Mouse (Mus musculus) layer of hippocampus, postnatal 36 days (tissue): Measurements from ENCODE around the gene Adamts17. TPM values are rescaled to one million over a fixed set of nuclear protein-coding genes. Genes with fewer than 3 reads are reported as not detected.
A peak's percentile ranks its signal among the peaks of the same experiment; 100 is the strongest.

ENCODE experiments used
- DNase-seq, 2 experiments: peaks; one replicate each; pipeline ENCODE4 v3.0.0; 2022
- total RNA-seq, 2 experiments: library from RNA; stranded (reverse); gene quantifications; 2 replicates each; pipeline ENCODE4 v1.2.3; 2021

The Adamts17 gene
- total RNA-seq, 2 experiments from 2014 or later: 24.9 to 30.4 TPM

DNA sequence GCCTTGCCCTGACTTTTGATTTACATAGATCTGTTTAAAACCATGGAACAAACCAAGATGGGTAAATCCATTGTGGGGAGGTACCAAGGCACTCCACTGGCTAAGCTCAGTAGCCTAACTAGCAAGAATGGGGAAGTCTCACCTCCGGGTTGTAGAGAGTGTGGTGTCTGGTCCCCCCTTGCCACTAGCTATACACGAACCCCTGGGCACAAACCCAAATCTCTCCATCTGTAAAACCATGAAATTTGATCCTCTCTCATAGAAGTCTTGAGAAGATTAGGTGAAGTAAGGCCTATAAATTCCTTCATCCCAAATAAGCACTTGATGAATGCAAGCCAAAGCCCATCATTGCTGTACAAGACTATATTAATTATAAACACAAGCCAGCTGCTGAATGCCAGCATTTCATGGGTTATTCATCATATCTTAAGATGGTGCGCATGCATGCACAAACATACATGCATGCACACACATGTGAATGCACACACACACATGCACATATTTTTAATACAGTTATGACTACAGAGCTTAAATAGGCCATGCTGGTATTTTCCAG is 262.0 kb downstream of the Adamts17 start:
- DNase-seq: no peak

DNA sequence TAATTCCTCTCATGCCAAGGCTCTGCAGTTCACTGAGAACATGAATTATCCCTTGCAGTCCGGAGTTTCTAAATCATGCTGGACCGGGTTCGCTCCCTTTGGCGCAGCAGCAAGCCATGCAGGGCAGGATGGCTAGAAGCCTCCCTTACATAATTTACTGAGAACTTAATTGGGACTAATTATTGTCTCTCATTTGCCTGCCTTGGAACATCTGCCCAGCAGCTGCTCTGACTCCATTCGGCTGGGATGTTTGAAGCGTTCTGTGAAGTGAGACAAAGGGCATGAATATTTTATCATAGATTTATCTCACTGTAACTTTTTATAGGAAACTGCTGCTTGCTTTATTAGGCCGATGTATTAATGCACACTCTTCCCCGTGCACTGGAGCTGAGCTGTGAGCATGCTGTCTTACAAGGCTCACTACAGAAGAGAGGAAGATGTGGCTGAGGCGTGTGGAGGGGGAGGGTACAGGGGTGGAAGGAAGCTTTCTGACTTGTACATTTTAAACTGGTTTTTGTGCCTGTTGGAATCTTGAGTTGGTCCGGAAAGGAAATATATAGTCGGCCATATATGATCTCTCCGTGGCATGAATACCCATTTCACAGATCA is 271.1 kb downstream of the Adamts17 start:
- DNase-seq: no peak

DNA sequence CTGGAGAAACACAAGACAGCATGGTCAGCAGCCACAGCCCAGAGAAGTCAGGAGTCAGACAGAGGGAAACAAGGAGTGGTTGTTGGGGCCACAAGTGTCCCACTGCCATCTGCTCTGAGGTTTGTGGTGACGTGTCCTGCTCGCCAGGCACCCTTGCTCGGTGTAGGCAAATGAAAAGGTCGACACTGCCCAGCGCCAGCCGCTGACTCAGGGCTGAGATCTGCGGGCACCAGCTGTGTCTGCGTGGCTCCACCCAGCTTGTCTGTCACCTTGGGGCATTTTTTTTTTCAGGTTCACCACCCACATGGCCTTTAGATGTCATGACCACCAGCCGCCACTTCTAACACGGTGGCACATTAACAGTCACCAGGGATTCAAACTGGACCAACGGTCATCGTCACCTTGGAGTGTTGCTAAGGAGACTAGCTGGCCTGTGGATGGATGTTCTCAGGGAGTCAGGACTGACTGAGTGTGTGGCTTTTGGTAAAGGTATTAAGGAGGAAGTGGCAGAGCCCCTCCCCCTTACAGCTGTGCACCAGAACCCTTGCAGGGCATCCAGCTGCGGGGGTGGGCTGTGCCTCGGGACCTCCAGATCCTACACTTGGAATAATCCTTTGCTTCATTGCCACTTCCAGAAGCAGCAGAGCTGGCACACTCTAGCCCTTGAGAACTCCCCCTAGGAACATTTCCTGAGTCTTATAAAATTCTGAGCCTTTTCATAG is 273.1 kb downstream of the Adamts17 start:
- DNase-seq: no peak

DNA sequence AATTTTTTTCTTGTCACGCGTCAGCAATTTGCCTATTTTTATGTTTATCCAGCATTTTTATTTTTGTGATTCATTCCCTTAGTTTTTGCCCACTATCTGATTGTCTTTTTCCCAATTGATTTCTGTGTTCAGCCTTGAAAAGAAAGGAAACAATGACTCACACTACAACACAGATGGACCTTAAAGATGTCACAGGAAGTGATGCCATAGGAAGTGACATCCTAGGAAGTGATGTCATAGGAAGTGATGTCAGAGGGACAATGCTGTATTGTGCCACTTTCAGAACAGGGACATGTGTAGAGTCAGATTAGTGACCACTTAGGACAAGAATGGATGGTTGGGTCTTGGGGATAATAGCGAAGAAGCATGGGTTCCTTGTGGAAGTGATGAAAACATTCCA is 274.5 kb downstream of the Adamts17 start:
- no peak for DNase-seq

DNA sequence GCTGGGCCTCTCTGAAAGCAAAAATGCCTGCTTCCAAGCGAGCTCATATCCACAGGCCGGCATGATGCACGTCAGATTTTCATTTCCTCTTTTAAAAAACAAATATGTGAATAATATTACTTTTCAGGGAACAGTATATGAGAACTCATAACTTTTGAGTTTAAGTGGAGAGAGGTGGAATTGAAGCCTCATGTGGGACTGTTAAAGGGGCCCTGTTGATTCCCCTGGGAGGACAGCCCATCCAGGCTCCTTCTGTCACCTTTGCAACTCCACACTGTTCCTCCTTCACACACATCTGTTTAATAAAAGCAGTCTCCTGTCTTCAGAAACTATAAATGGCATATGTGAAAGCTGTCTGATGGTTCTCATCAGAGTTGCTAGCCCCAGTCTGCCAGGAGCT is 275.5 kb downstream of the Adamts17 start:
- no peak for DNase-seq

DNA sequence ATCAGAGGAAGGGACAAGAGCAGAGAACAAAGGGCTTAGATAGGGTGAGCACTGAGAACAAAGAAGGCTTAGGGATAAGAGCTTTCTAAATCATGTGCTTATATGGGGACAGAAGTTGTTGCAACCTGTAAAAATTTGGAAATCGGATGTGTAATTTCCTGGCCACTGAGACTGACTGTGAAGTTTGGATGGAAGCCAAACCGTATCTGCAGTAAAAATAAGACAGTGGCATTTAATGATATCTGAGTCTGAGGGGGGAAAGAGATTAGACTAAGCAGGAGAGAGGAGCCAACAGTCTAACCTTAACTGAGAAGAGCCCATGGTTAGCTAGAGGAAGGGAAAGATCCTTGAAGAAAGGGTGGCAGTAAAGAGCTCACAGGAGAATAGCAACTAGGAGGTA is 295.6 kb downstream of the Adamts17 start:
- DNase-seq: no peak

DNA sequence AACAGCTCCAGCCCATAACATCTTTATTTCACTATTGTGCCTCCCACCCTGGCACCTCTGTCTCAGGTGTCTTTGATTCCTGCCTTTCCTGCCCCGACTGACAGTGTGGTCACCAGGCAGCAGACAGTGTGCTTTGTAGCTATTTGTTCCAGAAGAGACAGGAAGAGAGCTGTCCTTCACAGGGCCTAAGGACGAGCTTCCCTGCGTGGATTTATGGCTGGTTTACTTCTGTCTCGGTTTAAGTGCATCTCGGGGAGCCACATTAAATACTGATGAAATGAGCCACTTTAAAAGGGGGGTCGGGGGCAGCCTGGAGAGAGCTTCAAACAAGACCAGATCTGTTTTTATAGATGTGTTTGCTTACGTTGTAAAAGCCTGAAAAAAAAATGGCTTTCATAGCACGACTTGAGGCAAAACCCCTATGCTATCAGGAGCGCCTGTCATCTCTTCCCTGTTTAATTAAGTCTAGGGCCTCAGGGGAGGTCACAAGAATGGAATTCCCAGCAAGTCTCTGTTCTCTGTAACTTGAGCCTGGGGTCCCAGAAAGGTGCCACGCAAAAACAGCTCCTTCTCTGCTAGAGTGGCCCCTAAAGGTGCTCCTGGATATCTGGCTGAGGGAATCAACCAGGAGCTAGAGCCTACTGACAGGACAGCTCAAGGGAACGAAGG is 302.9 kb downstream of the Adamts17 start:
- DNase-seq: no peak

DNA sequence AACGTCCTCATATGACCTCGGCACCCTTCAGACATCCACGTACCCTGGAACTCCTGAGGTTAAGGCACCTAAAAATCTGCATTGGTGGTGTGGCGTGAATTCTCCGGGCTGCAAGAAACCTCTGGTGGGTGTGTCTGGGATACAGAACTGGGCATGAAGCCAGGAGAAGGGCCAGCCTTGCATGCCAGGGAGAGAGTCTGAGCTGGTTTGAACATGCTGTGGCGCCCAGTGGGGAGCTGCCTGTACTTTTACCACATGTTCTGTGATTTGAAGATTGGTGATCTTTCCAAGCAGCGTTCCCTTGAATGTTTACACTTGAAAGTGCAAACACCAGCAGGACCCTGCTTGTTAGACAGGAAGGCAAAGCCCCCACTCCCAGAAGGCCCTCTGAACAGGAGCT is 306.2 kb downstream of the Adamts17 start:
- DNase-seq: no peak

DNA sequence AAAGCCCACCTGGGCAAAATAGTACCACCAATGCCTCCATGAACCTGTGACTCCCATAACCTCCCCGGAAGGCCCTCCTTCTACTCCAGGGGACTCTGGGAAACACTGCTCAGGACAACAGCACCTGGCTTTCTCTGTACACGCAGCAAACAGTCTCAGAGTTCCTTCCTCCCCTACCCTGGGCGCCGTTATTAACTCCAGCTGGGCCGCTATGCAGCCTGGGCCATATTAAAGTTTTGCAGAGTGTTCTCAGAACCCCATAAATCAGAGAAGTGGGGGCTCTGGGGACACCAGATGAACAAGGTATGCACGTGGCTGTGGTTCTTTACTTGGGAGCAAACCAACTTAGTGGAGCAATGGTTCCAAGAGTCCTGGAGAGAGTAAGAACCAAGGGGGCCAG is 306.6 kb downstream of the Adamts17 start:
- DNase-seq: no peak

DNA sequence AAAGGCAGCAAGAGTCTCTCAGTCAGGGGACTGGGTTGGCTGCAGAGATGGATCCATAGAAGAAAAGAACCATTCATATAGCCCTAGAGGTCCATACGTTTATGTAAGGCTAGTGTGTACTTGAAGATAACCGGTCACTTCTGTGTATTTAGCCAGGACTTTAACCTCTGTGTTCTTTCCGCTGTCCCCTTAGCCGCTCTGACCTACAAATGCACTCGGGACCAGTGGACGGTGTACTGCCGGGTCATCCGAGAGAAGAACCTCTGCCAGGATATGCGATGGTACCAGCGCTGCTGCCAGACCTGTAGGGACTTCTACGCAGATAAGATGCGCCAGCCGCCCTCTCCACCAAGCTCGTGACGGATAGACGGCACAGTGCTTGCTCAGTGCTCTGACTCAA is 310.2 kb downstream of the Adamts17 start:
- no peak for DNase-seq

DNA sequence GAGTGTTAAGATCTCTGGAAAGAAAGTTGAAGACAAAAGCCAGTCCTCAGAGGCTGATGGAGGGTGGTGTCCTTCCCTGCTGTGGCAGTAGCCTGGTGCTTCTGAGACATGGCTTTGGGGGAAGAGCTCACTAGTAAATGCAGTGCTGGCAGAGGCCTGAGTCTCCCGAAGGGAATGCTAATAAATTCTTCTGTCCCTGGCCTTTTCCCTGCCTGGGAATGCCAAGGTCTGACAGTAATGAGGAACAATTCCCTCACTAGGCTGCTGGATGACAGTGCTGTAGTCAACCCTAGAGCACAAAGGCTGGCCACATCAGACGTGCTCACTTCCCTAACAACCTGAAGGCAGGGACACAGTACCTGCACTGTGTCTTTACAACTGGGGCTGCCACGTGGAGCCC is 313.1 kb downstream of the Adamts17 start:
- DNase-seq: no peak

DNA sequence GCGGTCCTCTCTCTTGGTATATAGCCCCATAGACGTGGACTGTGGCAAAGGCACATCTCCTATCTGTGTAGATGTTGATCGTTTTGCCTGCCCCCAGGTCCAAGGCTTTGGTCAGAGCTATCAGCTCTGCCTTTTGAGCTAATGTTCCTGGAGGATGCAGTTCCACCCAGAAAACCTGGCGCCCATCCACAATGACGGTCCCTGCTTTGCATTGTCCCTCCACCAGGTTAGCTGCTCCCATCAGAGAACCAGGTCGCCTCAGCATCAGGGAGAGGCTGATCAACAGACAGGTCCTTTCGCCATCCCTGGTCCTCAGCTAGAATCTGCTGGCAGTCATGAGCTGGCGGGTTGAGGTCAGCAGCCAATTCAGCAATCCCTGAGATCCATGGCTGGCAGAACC is 322.6 kb downstream of the Adamts17 start:
- no peak for DNase-seq

DNA sequence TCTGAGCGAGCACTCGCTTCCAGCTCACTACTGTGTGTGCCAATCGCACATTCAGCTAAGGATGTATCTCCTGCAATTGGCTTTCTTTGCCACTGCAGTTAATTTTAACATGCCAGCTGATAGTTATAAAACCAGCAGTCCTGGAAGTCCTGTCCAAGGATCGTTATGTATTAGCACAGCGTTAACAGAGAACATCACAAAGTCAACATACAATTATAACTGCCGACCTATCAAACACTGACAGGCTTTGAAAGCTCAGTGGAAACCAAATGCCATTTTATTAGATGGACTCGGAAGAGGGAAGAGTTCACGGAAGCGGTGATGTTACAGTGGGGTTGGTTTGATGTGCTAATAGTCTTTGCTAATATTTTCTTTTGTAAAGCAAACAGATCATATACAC is 328.8 kb downstream of the Adamts17 start:
- DNase-seq: no peak

DNA sequence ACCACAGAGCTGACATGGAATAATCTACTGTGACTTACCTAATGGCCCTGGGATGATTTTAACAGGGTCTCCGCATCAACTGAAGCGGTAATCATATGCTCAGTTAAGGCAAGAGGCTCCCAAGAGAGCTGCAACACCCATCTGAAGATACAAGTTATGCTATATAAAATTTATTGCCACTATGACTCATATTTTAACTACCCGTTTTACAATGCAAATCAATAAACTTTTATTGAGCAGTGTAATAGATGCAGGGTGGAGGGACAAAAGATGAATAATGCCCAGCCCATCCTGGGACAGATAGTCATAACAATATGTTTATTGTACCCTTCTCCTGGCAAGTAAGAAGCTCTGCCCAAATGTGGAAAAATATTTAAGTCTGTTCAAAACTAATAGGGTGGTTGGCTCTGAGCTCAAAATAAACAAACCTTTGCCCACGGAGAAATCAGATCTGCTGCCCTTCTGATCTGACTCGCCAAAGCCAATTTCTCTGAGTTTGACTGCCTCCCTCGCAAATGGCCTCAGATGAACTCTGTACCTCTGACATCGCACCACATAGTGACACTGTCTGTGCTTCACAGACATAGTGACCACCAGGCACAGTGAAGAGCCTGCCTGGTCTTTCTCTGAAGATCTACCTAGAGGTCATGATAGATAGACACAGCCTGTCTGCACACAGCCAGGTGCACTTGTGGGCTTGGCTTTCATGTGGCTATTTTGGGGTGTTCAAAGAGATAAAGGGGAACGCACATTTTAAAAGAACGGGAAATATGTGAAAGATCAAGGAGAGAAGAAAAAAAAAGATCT is 329.4 kb downstream of the Adamts17 start:
- DNase-seq: no peak

DNA sequence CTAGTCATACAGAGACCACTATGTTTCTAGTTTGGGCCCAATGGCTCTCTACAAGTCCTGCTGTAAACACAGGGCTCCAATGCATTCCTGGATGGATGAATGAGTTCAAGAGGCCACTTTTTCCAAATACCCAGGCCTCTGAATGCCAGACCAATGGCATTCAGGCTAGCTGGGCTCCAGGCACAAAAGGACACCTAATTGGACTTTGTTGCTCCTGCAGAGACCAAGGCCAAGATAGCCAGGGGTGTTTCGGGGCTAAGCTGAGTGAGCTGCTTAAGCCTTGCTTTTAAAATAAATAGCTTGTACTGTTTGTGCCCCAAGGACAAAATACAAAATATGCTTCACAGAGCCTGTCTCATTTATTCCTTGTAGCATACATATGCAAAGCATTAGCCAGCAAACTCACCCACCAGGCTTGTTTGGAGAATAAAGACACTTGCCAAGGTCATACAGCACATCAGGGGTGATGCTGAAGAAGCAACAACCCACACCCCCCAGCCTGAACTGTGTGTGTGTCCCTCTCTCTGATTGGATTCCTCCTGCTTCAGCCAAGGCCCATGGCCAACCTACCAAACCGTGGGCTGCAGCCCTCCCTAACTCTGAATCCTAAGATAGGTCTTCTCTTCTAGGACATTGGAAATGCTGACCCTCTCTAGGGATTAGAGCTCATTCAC is 334.1 kb downstream of the Adamts17 start:
- no peak for DNase-seq

DNA sequence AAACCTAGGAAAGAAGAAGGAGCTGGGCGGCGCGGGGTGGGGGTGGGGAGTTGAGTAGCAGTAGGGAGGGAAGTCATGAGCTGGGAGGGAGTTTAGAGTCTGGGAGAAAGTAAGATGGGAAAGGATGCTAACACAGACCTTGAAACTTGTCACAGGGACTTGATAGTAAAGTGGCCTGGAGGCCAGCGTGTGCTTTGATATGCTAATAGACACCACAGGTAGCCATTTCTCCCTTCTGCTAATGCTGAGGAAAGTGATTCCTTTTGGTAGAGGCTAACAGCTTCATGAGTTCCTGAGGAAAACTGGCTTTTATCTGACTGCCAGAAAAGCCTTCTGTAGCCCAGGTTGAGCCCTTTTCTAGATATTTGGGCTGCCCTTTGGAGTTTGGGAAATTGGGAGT is 344.3 kb downstream of the Adamts17 start:
- no peak for DNase-seq

DNA sequence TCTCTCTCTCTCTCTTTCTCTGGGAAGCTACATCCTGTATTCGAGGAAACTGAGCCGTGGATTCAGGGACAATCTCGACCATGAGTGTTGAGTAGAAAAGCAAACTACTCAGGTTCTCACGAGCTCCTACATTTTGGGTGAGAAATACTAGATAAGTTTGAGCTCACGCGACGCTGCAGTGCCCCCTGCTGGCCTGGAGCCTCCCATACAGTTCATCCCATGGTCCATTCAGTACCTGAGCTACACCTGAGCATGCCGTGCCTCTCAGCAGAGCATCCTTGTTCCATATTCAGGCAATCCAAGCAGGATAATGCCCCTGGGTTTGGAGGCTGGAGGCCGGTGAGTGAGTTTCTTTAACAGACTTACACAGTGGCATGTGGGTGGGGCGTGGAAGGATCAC is 359.9 kb downstream of the Adamts17 start:
- DNase-seq: peak; percentile 50 to 53

Other genes starting within 250 kb of the Adamts17 start
- 10 to 100 TPM; 16.6 to 18.3 TPM for gene Asb7, start 150.1 kb upstream of the Adamts17 start, total RNA-seq
- gene Lins1, start 149.8 kb upstream of the Adamts17 start, total RNA-seq: 10 to 100 TPM in 1 of 2 experiments, 1 to 10 TPM in 1; 9.7 to 10.1 TPM
- under 1 TPM; 0.25 to 0.45 TPM for gene Cers3, start 96.2 kb upstream of the Adamts17 start, total RNA-seq